Mouse (Mus musculus) thymus, adult 2 months (tissue): ENCODE results near the gene Kantr. TPM values are rescaled to one million over a fixed set of nuclear protein-coding genes. Genes with fewer than 3 reads are reported as not detected.
A peak's percentile ranks its signal among the peaks of the same experiment; 100 is the strongest.

Source experiments
- DNase-seq: peaks from one replicate; pipeline ENCODE4 v3.0.0; 2021
- H3K27ac ChIP-seq: fragments of 200-500 bp; 2 replicates; pipeline ENCODE4 v1.5.1; 2012; ENCODE audit warnings: low read length, control low read depth; ENCODE audit not compliant: control insufficient read depth, insufficient read depth
- H3K27me3 ChIP-seq: fragments of 200-500 bp; 2 replicates; pipeline ENCODE4 v1.6.1; 2012; ENCODE audit warnings: mild to moderate bottlenecking, low read length, moderate library complexity, mixed read lengths; ENCODE audit not compliant: control insufficient read depth, insufficient read depth
- H3K36me3 ChIP-seq: fragments of 200-500 bp; 2 replicates; pipeline ENCODE4 v1.6.1; 2012; ENCODE audit warnings: mild to moderate bottlenecking, low read length, moderate library complexity; ENCODE audit not compliant: control insufficient read depth, insufficient read depth
- H3K4me1 ChIP-seq: fragments of 200-500 bp; replicated peaks from 2 replicates; pipeline ENCODE4 v1.6.1; 2012; ENCODE audit warnings: low read length; ENCODE audit not compliant: control insufficient read depth, insufficient read depth
- H3K4me3 ChIP-seq: fragments of 200-500 bp; 2 replicates; pipeline ENCODE4 v1.5.1; 2012; ENCODE audit warnings: mild to moderate bottlenecking, low read length, control low read depth, moderate library complexity; ENCODE audit not compliant: control insufficient read depth, insufficient read depth
- CTCF ChIP-seq: fragments of 200-500 bp; IDR thresholded peaks from 2 replicates; pipeline ENCODE4 v1.5.1; 2012; ENCODE audit warnings: mild to moderate bottlenecking, control low read depth, low read length, moderate library complexity, borderline replicate concordance; ENCODE audit not compliant: control insufficient read depth, poor library complexity, insufficient read depth; ENCODE audit errors: extremely low read depth
- POLR2A ChIP-seq: fragments of 200-500 bp; IDR thresholded peaks from 2 replicates; pipeline ENCODE4 v1.6.1; 2012; ENCODE audit warnings: mild to moderate bottlenecking, low read length, control low read depth, moderate library complexity; ENCODE audit not compliant: control insufficient read depth, poor library complexity, insufficient read depth; ENCODE audit errors: extremely low read depth
- WGBS: fragments of 180-500 bp; shearing (Covaris S2); methylation state at CpG from one replicate; pipeline ENCODE4 v1.1.7; 2018; 5-methylcytosine and 5-hydroxymethylcytosine counted together
- polyA plus RNA-seq: library from polyadenylated mRNA; depleted of rRNA; stranded (reverse); fragments of >200 nt; gene quantifications from 2 replicates; pipeline ENCODE4 v1.2.3, GENCODE M21; 2012; rRNA removed

Kantr gene
- 9.8 and 10.3 TPM in 2 replicates for polyA plus RNA-seq

DNA sequence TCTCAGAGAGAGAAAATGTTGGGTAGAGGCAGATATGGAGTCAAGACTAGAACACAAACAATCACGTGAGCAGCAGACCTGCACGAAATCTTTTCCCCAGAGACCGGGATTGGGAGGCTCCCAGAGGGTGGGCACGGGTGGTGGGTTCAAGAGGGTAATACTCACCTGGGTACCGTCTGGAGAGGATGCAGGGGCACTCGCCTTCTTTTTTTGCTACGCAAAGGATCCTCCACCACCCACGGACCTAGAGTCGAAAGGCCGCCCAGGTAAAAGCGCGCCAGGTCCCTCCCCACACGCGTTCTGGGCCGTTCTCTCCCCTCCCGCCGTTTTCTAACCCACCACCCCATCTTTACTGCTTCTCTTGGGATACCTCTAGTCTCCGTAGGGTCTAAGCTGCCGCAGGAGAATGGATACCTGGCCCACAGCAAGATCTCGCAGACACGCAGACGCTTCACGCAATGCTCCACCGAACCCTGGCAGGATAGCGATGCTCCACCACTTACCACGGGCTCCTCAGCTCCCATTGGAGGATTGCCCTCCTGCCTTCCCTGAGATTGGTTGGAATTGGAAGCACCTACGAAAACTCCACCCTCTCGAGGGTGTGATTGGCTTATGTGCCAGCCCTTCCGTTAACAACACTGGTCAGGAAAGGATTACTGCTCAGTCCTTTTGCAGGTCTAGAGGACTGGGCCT lies at the start of gene Kantr:
Gene Kantr (minus strand): TSS at position 500 of the 693 bp plus-strand sequence.
- Histone ChIP-seq H3K27ac (no peak within 1 kb of the TSS), H3K36me3 (no peaks in the 10 kb centered on the region), H3K4me3 (peak within 1 kb of the TSS; percentile 93), H3K4me1 (no peaks in the 10 kb centered on the region), H3K27me3 (no peaks in the 10 kb centered on the region)
- no peak for TF ChIP-seq CTCF
- no peak for TF ChIP-seq POLR2A
- peak; percentile 58 for DNase-seq
- WGBS = 1% methylated on average over 29 of the region's 29 CpGs

DNA sequence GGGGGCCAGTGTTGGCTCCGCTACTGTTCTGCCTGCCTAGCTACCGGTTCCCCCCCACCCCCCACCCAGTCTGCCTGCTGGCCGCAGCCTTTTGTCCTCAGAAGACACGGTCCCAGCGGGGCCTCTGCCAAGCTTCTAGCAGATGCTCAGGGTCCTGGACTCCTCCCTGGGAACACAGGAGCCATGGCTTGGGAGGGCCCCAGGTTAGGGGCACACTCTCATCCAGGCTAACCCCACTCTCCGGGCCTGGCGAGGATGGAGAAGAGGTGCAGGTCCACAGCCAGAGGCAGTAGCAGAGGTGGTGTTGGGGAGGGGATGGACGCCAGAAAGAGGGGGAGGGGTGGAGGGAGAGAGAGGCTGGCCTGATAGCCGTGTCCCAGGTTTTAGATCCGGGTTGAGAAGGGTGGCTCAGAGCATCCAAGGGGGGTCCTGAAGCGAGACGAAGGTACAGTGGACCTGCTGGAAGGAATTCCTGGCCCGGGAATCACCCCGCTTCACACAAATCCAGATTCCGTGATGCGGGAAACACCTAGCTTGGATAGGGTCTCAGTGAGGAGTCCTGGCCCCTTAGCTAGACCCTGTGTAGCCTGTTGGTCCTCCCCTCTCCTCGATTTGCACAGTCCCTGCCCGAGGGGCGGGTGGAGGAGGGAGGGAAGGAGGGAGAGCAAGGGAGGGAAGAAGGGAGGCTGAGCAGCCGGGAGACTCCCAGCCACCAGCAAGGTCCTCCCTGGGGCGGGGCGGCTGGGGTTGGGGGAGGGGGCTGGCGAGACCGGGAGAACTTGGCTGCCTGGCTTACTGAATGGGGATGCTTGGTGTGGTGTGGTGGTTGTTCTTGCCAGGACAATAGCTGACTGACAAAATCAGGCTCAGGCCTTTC lies 41.3 kb upstream of the Kantr start, which contains the start of gene Gpr173:
Gene Gpr173 (minus strand): TSS at position 308 of the 877 bp plus-strand sequence.
- DNase-seq = no peak
- Histone ChIP-seq H3K4me1 (no peaks in the 10 kb centered on the region), H3K4me3 (no peak within 1 kb of the TSS), H3K36me3 (no peaks in the 10 kb centered on the region), H3K27me3 (no peaks in the 10 kb centered on the region), H3K27ac (no peak within 1 kb of the TSS)
- TF ChIP-seq CTCF (no peak), POLR2A (no peak)
- 43% methylated on average over 20 of the region's 24 CpGs for WGBS

DNA sequence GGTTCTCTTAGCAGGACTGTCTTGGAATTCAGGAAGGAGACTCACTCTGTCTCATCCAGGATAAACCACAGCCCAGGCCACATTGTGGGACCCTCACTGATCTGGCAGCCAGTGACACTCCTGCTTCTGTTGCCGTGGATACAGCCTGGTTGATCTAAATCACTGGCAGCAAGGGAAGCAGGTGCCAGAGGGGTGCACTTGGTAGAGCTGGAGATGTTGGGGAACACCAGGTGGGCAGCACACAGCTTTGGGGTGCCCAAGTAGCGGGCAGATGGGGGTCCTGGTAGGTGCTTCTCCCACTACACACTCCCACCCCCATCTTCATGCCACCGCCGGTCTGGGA lies 40.7 kb upstream of the Kantr start:
- no peaks in the 10 kb centered on the region for H3K27me3 ChIP-seq
- H3K27ac ChIP-seq = no peak overlapping the region
- H3K4me3 ChIP-seq = no peak overlapping the region
- no peak for DNase-seq
- no peaks in the 10 kb centered on the region for H3K36me3 ChIP-seq
- WGBS = 53% methylated on average over 3 of the region's 4 CpGs
- TF ChIP-seq POLR2A = no peak
- TF ChIP-seq CTCF = no peak
- no peaks in the 10 kb centered on the region for H3K4me1 ChIP-seq

DNA sequence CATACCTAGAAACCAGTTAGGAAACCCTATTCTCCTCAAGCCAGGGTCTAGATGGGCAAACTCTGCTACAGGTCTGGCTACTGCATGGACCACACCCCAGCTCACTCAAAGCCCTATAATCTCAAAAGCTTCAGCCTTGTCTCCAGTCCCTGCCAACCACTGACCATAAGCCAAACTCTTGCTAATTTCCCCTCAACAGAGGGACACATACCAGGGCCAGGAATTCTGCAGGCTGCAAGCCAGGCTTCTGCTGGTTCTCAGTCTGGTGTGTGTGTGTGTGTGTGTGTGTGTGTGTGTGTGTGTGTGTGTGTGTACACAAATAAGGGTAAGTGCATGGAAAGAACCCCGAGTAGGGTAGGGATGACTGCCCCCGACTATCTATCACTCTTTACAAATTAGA lies 39.1 kb upstream of the Kantr start:
- Histone ChIP-seq H3K36me3 (no peaks in the 10 kb centered on the region), H3K27me3 (no peaks in the 10 kb centered on the region), H3K4me1 (no peaks in the 10 kb centered on the region), H3K4me3 (no peak overlapping the region), H3K27ac (no peak overlapping the region)
- TF ChIP-seq POLR2A (no peak), CTCF (no peak)
- DNase-seq = no peak
- WGBS = 65% methylated on average over 2 of the region's 2 CpGs

DNA sequence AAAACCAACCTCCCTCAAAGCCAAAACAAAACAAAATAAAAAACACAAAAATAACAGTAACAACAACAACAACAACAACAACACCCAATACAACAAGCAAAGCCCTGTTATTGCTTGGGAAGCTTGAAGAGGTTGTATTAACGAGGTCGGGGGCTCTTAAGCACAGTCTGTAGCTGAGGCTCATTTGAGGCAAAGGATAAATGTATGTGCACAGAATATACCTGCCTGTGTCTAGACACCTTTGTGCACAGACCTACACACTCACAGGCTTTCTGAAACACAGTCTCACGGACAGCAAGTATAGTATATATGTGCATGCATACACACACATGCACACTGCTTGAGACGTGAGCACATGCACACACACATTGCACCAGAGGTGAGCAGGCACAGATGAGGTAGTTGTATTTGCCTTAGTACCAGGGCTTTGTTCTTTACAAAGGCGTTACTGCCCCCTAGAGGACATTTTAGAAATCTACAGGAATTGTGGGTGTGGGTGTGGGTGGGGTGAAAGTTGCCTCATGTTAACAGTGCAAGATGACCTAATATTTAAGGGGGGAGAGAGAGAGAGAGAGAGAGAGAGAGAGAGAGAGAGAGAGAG lies 25.4 kb upstream of the Kantr start:
- DNase-seq = peak; percentile 20
- Histone ChIP-seq H3K36me3 (no peaks in the 10 kb centered on the region), H3K27me3 (no peaks in the 10 kb centered on the region), H3K4me1 (no peaks in the 10 kb centered on the region), H3K27ac (no peak overlapping the region), H3K4me3 (no peak overlapping the region)
- no peak for TF ChIP-seq CTCF
- TF ChIP-seq POLR2A = no peak
- 23% methylated on average over 5 of the region's 5 CpGs for WGBS

DNA sequence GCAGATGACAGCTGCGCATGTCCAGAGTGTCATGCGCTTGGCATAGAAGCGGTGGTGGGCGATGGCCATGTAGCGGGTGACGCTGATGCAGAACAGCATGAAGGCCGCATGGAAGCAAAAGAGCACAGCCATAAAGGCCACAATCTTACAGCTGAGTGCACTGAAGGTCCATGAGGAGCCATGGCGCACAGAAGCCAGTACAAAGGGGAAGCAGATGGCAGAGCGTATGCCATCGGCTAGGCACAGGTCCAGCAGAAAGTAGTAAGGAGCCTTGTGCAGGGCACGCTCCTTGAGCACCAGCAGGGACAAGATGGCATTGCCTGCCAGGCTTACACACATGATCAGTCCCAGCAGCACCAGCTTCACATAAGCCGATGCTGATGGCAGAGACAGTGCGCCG lies 19.7 kb upstream of the Kantr start:
- Histone ChIP-seq H3K27me3 (no peaks in the 10 kb centered on the region), H3K36me3 (no peaks in the 10 kb centered on the region), H3K27ac (no peak overlapping the region), H3K4me3 (no peak overlapping the region), H3K4me1 (no peaks in the 10 kb centered on the region)
- 97% methylated on average over 14 of the region's 14 CpGs for WGBS
- DNase-seq = no peak
- TF ChIP-seq POLR2A = no peak
- TF ChIP-seq CTCF = no peak
